Mouse (Mus musculus) C2C12 (cell line): ENCODE data around the gene Ankrd49.

ENCODE experiments used
- CEBPB ChIP-seq: IDR thresholded peaks from one replicate; pipeline ENCODE4 v1.6.1; 2011; ENCODE audit warnings: low read depth, mild to moderate bottlenecking, control low read depth, moderate library complexity
- CTCF ChIP-seq: IDR thresholded peaks from one replicate; pipeline ENCODE4 v1.5.1; 2011; ENCODE audit not compliant: control insufficient read depth, insufficient read depth, insufficient read length
- FOSL1 ChIP-seq: IDR thresholded peaks from one replicate; pipeline ENCODE4 v1.8.0; 2011; ENCODE audit warnings: mild to moderate bottlenecking, low read length; ENCODE audit not compliant: poor library complexity, insufficient read depth, severe bottlenecking
- MAX ChIP-seq: IDR thresholded peaks from one replicate; pipeline ENCODE4 v1.6.1; 2011; ENCODE audit warnings: mild to moderate bottlenecking, control low read depth
- MYOD1 ChIP-seq: IDR thresholded peaks from one replicate; pipeline ENCODE4 v1.6.1; 2011; ENCODE audit warnings: low read depth; ENCODE audit not compliant: control insufficient read depth, insufficient read length
- MYOG ChIP-seq: IDR thresholded peaks from one replicate; pipeline ENCODE4 v1.6.1; 2011; ENCODE audit not compliant: control insufficient read depth, insufficient read length; ENCODE audit errors: extremely low read depth
- USF1 ChIP-seq: IDR thresholded peaks from one replicate; pipeline ENCODE4 v1.6.1; 2011; ENCODE audit warnings: low read depth, mild to moderate bottlenecking, control low read depth, moderate library complexity

DNA sequence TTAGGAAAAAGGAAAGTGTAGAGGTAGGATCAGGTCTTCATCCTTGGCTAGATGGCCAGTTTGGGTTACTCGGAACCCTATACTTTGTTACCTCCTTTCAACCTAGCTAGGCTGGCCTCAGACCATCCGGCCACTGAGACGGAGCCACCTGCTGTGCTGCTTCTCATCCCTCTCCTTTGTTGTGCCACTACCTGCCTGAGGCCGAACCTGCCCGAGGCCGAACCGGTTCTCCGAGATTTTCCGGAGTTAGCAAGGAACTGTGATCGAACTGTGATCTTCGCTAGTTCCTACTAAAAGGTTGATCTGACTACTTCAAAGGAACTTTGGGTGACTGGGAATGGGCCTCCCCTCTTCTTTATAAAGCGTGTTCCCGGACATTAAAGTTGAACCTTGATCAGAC lies 6.3 kb downstream of the Ankrd49 start:
- TF ChIP-seq CEBPB: no peak
- no peak for TF ChIP-seq CTCF
- TF ChIP-seq MAX: no peak
- no peak for TF ChIP-seq MYOD1
- no peak for TF ChIP-seq FOSL1
- TF ChIP-seq MYOG: no peak
- no peak for TF ChIP-seq USF1
